Mouse (Mus musculus) C2C12 (cell line): ENCODE data around the gene Cyp2w1. TPM values are rescaled to one million over a fixed set of nuclear protein-coding genes. Genes with fewer than 3 reads are reported as not detected.

Experiments used
- H3K27me3 ChIP-seq: one replicate; pipeline ENCODE4 v1.6.1; 2011; ENCODE audit not compliant: control insufficient read depth, insufficient read depth, insufficient read length
- H3K36me3 ChIP-seq: one replicate; pipeline ENCODE4 v1.6.1; 2011; ENCODE audit not compliant: control insufficient read depth, insufficient read depth
- H3K4me3 ChIP-seq: one replicate; pipeline ENCODE4 v1.5.1; 2011; ENCODE audit warnings: mild to moderate bottlenecking, control low read depth; ENCODE audit not compliant: poor library complexity, insufficient read depth, severe bottlenecking
- H3K79me2 ChIP-seq: one replicate; pipeline ENCODE4 v1.6.1; 2011; ENCODE audit not compliant: control insufficient read depth, insufficient read depth
- H3K79me3 ChIP-seq: one replicate; pipeline ENCODE4 v1.6.1; 2011; ENCODE audit warnings: low read depth, control low read depth
- H3ac ChIP-seq: one replicate; pipeline ENCODE3; 2011; ENCODE audit warnings: low read depth; ENCODE audit not compliant: control insufficient read depth, insufficient read length
- CEBPB ChIP-seq: IDR thresholded peaks from one replicate; pipeline ENCODE4 v1.6.1; 2011; ENCODE audit warnings: low read depth, mild to moderate bottlenecking, control low read depth, moderate library complexity
- CTCF ChIP-seq: IDR thresholded peaks from one replicate; pipeline ENCODE4 v1.5.1; 2011; ENCODE audit not compliant: control insufficient read depth, insufficient read depth, insufficient read length
- FOSL1 ChIP-seq: IDR thresholded peaks from one replicate; pipeline ENCODE4 v1.8.0; 2011; ENCODE audit warnings: mild to moderate bottlenecking, low read length; ENCODE audit not compliant: poor library complexity, insufficient read depth, severe bottlenecking
- MAX ChIP-seq: IDR thresholded peaks from one replicate; pipeline ENCODE4 v1.6.1; 2011; ENCODE audit warnings: mild to moderate bottlenecking, control low read depth
- MYOD1 ChIP-seq: IDR thresholded peaks from one replicate; pipeline ENCODE4 v1.6.1; 2011; ENCODE audit warnings: low read depth; ENCODE audit not compliant: control insufficient read depth, insufficient read length
- MYOG ChIP-seq: IDR thresholded peaks from one replicate; pipeline ENCODE4 v1.6.1; 2011; ENCODE audit not compliant: control insufficient read depth, insufficient read length; ENCODE audit errors: extremely low read depth
- USF1 ChIP-seq: IDR thresholded peaks from one replicate; pipeline ENCODE4 v1.6.1; 2011; ENCODE audit warnings: low read depth, mild to moderate bottlenecking, control low read depth, moderate library complexity
- polyA plus RNA-seq: library from polyadenylated mRNA; unstranded; fragments of >200 nt; fragmentation: generic; extraction: Trizol; gene quantifications from one replicate; pipeline ENCODE4 v1.2.1, GENCODE M21; 2012; ENCODE audit warnings: missing spikeins

The Cyp2w1 gene
- polyA plus RNA-seq, 1 experiment = not detected

DNA sequence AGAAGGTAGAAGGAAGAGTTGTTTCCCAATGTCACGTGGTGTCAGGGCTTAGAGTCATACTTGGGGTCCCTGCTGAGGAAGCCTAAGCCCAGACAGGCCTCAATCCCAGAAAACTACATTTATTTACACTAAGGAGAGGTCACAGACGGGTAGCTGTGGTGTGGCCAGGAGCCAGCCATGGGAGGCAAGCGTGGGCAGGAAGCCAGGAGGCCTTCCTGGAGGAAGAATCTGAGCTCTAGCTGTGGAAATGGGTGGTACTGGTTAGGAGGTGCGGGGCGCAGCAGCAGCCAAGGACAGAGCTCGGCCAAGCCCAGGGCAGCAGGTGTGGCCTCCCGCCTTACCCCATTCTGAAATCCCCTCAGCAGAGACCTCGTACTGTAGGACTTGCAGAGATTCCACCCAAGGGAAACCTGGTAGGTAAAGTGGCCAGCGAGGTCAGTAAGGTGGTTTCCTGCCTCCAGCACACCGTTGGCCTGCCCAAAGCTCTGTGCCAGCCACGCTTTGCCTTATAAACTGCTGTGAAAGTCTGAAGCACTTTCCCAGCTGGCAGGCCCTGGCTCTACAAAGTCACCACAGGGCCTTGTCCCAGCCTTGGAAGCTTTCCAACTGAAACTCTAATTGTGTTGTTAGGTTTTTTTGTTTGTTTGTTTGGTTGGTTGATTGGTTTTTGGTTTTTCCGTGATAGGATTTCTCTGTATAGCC, 37.3 kb upstream of the Cyp2w1 start:
- TF ChIP-seq FOSL1 (no peak), CEBPB (no peak), MYOD1 (no peak), MYOG (no peak), MAX (no peak), USF1 (no peak), CTCF (no peak)
- Histone ChIP-seq H3ac (no peak overlapping the region), H3K4me3 (no peak overlapping the region), H3K36me3 (no peaks in the 10 kb centered on the region), H3K79me3 (no peaks in the 10 kb centered on the region), H3K79me2 (no peaks in the 10 kb centered on the region), H3K27me3 (peaks cover 10% of the 10 kb centered on the region)

DNA sequence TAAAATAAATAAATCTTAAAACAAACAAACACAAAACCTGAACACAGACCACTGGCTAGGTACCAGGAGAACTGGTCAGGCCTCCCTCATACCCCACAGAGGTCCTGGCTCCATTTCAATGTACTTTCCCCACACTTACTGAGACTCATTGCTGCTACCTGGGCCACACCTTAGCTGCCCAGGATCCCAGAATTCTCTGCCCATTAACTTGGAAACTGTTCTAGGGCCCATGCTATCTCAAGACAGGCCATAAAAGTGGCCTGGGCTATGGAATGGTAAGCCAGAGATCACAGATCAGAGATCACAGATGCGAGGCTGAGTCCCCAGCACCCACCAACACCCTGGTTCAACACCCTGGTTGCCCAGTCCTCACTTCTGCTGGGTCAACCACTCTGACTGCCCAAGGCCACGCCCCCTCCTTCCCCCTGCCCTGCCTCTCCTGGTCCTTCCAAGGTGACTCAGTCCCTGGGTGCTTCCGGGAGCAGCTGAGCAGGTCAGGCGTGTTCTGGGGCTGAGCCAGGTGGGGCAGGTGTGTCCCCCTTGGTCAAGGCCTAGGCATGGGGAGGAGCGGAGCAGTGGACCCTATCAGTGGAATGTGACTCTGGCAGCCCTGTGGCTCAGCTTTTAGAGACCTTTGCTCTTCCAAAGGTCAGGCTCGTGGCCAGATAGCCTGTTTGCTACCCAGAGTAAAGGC, 35.3 kb upstream of the Cyp2w1 start:
- no peak for TF ChIP-seq MYOG
- no peak for TF ChIP-seq USF1
- no peak for TF ChIP-seq MYOD1
- no peak for TF ChIP-seq MAX
- no peak for TF ChIP-seq CEBPB
- TF ChIP-seq CTCF = no peak
- TF ChIP-seq FOSL1 = no peak
- Histone ChIP-seq H3K27me3 (peaks cover 20% of the 10 kb centered on the region), H3K79me3 (no peaks in the 10 kb centered on the region), H3K36me3 (no peaks in the 10 kb centered on the region), H3ac (no peak overlapping the region), H3K4me3 (no peak overlapping the region), H3K79me2 (no peaks in the 10 kb centered on the region)

DNA sequence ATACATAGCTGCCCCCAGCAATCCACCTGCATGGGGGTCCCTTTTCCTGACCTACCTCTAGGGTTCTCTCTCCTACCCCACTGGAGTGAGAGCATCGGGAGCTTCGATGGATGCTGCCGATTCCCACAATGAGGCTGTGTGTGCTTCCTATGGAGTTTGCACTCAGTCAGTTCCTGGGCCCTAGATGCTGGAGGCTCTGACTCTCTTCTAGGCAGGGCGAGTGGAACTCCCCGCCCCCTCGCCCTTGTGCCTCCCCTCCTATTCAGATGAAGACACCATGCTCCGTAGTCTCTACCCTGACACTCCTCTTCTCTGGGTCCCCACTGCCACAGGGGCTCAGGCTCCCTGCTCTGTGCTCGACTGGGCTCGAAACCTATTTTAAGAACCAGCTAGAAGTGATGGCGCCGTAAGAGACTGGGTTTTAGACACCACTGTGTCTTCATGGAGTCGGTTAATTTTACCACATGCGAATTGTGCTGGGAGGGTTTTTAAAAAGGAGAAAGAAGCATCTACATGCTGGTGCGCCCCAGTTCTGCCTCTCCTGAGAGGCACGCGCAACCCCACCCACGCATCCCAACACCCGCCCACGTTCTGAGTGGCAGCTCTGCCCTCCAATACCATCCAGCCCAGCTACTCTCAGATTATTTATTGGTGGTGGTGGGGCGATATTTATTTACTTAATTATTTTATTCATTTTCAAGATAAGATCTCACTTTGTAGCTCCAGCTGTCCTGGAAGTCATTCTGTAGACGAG, 34.5 kb upstream of the Cyp2w1 start:
- H3K79me2 ChIP-seq = no peaks in the 10 kb centered on the region
- no peak for TF ChIP-seq MAX
- no peak for TF ChIP-seq CEBPB
- TF ChIP-seq CTCF = no peak
- TF ChIP-seq USF1 = no peak
- TF ChIP-seq MYOG = no peak
- no peak for TF ChIP-seq MYOD1
- no peak for TF ChIP-seq FOSL1
- H3K79me3 ChIP-seq = no peaks in the 10 kb centered on the region
- no peak overlapping the region for H3K4me3 ChIP-seq
- H3K27me3 ChIP-seq = peaks cover 28% of the 10 kb centered on the region
- H3K36me3 ChIP-seq = no peaks in the 10 kb centered on the region
- no peak overlapping the region for H3ac ChIP-seq

DNA sequence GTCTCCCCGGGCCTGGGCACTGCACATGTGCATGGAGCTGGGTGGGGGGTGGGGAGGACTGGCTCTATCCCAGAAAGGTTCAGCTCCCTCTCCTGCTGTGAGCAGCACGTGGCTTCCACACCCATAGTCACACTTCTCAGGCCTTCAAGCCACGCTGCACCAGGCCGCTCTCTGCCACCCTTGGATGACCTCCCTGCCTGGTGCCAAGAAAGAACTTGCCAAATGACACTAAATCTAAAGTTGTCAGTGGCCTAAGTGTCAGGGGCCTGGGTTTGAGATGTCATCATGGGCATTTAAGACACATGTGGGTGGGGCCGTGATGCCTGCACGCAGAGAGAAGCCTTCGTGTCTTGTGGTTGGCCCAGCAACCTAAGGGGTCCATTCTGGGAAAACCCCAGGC, 32.0 kb upstream of the Cyp2w1 start:
- Histone ChIP-seq H3K4me3 (no peak overlapping the region), H3ac (no peak overlapping the region), H3K36me3 (no peaks in the 10 kb centered on the region), H3K79me3 (no peaks in the 10 kb centered on the region), H3K79me2 (no peaks in the 10 kb centered on the region), H3K27me3 (peaks cover 52% of the 10 kb centered on the region)
- no peak for TF ChIP-seq USF1
- no peak for TF ChIP-seq FOSL1

DNA sequence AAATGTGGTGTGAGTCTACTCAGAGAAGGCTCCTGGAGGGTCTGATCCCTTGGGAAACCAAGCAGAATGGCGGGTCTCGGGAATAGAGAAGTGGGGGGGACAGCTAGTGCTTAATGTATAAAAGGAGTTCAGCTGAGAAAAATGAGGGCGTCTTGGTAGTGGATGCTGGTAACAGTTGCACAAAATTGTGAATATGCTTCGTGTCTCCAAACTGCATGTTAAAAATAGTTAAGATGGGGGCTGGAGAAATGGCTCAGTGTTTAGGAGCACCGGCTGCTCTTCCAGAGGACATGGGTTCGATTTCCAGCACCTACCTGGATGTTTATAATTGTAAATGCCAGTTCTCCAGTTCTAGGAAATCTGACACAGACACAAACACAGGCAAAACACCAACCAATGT, 31.1 kb upstream of the Cyp2w1 start:
- Histone ChIP-seq H3K27me3 (peaks cover 61% of the 10 kb centered on the region), H3K79me3 (no peaks in the 10 kb centered on the region), H3K79me2 (no peaks in the 10 kb centered on the region), H3ac (no peak overlapping the region), H3K36me3 (no peaks in the 10 kb centered on the region), H3K4me3 (no peak overlapping the region)
- no peak for TF ChIP-seq MYOD1
- TF ChIP-seq MYOG = no peak
- TF ChIP-seq USF1 = no peak
- no peak for TF ChIP-seq FOSL1
- TF ChIP-seq MAX = no peak
- no peak for TF ChIP-seq CTCF
- no peak for TF ChIP-seq CEBPB
